Mouse (Mus musculus): ENCODE data around the gene Faap20.
"Not testable (repeated sequence)": the region's sequence is repeated elsewhere in the genome, so short reads cannot be mapped to it uniquely, and the experiment has no call there.

DNA sequence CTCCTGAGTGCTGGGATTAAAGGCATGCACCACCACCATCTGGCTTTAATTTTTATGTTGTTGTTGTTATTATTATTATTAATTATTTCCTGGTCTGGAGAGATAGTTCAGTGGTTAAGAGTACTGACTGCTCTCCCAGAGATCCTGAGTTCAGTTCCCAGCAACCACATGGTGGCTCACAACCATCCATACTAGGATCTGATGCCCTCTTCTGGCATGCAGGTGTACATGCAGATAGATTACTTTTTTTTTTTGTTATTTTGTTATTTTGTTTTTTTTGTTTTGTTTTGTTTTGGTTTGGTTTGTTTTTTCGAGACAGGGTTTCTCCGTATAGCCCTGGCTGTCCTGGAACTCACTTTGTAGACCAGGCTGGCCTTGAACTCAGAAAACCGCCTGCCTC, 1.5 kb upstream of the Faap20 start:
- TF ChIP-seq POLR2A (IDR thresholded peaks at IDR 0.05; ENCODE audit: insufficient read depth, low read length); CTCF (IDR thresholded peaks at IDR 0.05; ENCODE audit: low read depth, low read length); EP300 (IDR thresholded peaks at IDR 0.05; ENCODE audit: insufficient read depth, low read depth, low read length): not testable (repeated sequence)
